Mouse (Mus musculus) adrenal gland, postnatal 0 days (tissue): Measurements from ENCODE around the gene Limd1. TPM values are rescaled to one million over a fixed set of nuclear protein-coding genes. Genes with fewer than 3 reads are reported as not detected.

Experiments
- polyA plus RNA-seq: library from polyadenylated mRNA; unstranded; fragments of >200 nt; fragmentation: Nextera tagmentation; extraction: Ambion mirVana; gene quantifications from 2 replicates; pipeline ENCODE4 v1.2.1, GENCODE M21; 2015

Limd1 gene
- 25.7 and 26.8 TPM in 2 replicates for polyA plus RNA-seq

DNA sequence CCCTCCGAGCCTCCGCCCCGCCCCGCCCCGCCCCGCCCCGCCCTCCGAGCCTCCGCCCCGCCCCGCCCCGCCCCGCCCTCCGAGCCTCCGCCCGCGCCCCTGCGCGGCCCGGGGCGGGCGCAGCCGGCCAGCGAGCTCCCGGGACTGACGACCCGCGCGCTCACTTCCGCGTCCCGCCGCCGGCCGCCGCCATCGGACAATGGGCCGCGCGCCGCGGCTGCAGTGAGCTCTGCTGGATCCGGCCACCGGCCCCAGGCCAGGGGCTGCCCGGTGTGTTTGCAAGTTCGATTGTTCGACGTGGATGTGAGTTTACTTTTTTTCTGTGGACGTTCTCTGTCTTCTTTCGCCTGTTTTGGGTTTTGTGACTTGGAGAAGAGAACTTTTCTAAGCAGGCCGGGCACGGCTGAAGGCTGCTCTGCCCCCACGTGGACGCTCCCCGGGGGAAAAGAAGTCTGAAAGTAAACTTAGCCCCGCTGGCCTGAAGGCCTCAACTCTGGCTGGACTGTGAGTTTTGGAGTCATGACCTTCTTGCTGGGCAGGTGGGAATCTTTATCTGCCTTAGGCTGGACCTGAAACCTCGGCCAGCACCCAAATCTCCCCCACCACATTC, at the start of gene Limd1:
Gene Limd1 (plus strand): TSS at position 121 of the 610 bp plus-strand sequence.

DNA sequence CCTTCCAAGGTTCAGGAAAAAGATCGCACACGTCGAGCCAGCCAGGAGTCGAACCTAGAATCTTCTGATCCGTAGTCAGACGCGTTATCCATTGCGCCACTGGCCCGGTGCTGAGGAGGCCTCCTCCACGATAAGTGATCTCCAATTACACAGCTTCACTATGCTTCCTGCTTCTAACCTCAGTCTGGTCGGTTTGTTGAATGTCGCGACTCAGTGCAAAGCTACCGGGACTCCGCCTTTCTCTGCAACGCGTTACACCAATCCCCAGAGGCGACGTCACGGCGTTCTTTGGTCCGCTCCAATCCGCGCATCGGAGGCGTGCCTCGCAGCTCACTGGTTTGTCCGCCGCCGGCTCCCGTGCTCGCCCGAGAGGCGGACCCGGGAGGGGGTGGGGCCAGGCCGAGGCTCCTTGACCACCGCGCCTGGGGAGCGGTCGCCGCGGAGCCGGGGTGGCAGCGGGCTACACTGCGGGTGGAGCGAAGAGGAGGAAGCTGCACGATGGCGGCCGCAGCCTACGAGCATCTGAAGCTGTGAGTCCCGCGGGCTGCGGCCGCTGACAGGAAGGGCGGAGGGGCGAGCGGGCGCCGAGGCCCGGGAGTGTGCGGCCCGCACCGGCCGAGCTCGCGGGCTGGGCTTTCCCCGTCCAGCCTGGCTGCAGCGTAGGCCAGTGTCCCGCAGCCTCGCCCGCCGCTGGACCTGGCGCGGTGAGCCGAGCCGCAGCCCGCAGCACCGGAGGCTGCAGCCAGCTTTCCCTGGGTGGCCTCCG, 51.1 kb downstream of the Limd1 start, which contains the start of gene Sacm1l:
Gene Sacm1l (plus strand): TSS at position 368 of the 766 bp plus-strand sequence.

Other genes with a start within 250 kb of the Limd1 start
- gene Tmem158, start 217.9 kb upstream of the Limd1 start, polyA plus RNA-seq, result 39.4 and 51.7 TPM in 2 replicates
- 1,035 and 1,053 TPM in 2 replicates for gene Lars2, start 111.8 kb upstream of the Limd1 start, polyA plus RNA-seq
- gene Sacm1l, start 51.1 kb downstream of the Limd1 start, polyA plus RNA-seq, result 30.3 and 46.4 TPM in 2 replicates
- gene Slc6a20b, start 153.9 kb downstream of the Limd1 start, polyA plus RNA-seq, result 0.06 and 0.28 TPM in 2 replicates
- gene Ccr9, start 199.7 kb downstream of the Limd1 start, polyA plus RNA-seq, result 0.08 and 0.27 TPM in 2 replicates
- gene Slc6a20a, start 200.2 kb downstream of the Limd1 start, polyA plus RNA-seq, result 0.28 TPM in 1 of 2 replicates, not detected in the other
- 62.4 and 67.7 TPM in 2 replicates for gene Lztfl1, start 239.0 kb downstream of the Limd1 start, polyA plus RNA-seq